Mouse (Mus musculus): ENCODE measurements around the gene Mrpl36. TPM values are rescaled to one million over a fixed set of nuclear protein-coding genes. Genes with fewer than 3 reads are reported as not detected.

Mrpl36 gene
- polyA plus RNA-seq, 1 experiment from 2014 or later: 93.4 TPM

GRCm38 (mm10) chr13:73347922-73348650, 19.8 kb downstream of the Mrpl36 start:
- no peak overlapping the region for H3K4me2 ChIP-seq (replicated peaks)
- ATAC-seq (ENCODE audit: low FRiP score, low read depth): no peak
- H3K9me3 ChIP-seq: no peaks in the 10 kb centered on the region
- no peaks in the 10 kb centered on the region for H3K4me1 ChIP-seq
- no peaks in the 10 kb centered on the region for H3K27me3 ChIP-seq (replicated peaks)
- no peak overlapping the region for H3K27ac ChIP-seq
- H3K4me3 ChIP-seq: no peak overlapping the region
- no peaks in the 10 kb centered on the region for H3K36me3 ChIP-seq
- H3K9ac ChIP-seq: no peak overlapping the region
- WGBS: 88% methylated on average over 7 of the region's 7 CpGs

GRCm38 (mm10) chr13:73350741-73351140, 22.4 kb downstream of the Mrpl36 start:
- H3K4me1 ChIP-seq: no peaks in the 10 kb centered on the region
- no peaks in the 10 kb centered on the region for H3K9me3 ChIP-seq
- no peak overlapping the region for H3K9ac ChIP-seq
- H3K4me3 ChIP-seq: no peak overlapping the region
- no peak for ATAC-seq (ENCODE audit: low FRiP score, low read depth)
- WGBS: 87% methylated on average over 9 of the region's 9 CpGs
- no peaks in the 10 kb centered on the region for H3K27me3 ChIP-seq (replicated peaks)
- H3K27ac ChIP-seq: no peak overlapping the region
- H3K4me2 ChIP-seq (replicated peaks): no peak overlapping the region
- no peaks in the 10 kb centered on the region for H3K36me3 ChIP-seq

GRCm38 (mm10) chr13:73351910-73352309, 23.6 kb downstream of the Mrpl36 start:
- Histone ChIP-seq H3K27ac (no peak overlapping the region), H3K36me3 (no peaks in the 10 kb centered on the region), H3K9ac (no peak overlapping the region), H3K4me2 (replicated peaks) (no peak overlapping the region), H3K27me3 (replicated peaks) (no peaks in the 10 kb centered on the region), H3K4me1 (no peaks in the 10 kb centered on the region), H3K4me3 (no peak overlapping the region), H3K9me3 (no peaks in the 10 kb centered on the region)
- no peak for ATAC-seq (ENCODE audit: low FRiP score, low read depth)
- 74% methylated on average over 3 of the region's 3 CpGs for WGBS

GRCm38 (mm10) chr13:73352491-73352890, 24.2 kb downstream of the Mrpl36 start:
- H3K27ac ChIP-seq: no peak overlapping the region

DNA sequence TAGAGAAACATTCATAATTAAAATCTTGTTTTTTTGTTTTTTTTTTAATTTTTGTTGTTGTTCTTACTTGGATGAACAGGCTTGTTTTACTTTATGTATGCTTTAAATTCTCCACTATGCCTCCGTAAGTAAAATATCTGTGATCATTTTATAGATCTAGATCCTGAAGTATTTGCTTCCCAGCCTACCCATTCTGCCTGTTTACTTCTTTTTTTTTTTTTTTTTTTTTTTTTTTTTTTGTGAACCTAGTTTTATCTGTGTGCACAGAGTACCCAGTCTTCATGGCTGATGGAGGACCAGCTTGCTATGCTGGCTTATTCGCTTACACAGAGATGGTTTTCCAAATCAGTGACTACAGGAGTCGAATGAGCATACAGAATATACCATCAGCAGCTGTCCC, 28.8 kb downstream of the Mrpl36 start:
- no peaks in the 10 kb centered on the region for H3K4me1 ChIP-seq
- H3K27me3 ChIP-seq (replicated peaks): no peaks in the 10 kb centered on the region
- ATAC-seq (ENCODE audit: low FRiP score, low read depth): no peak
- no peaks in the 10 kb centered on the region for H3K9me3 ChIP-seq
- H3K4me3 ChIP-seq: no peak overlapping the region
- no peaks in the 10 kb centered on the region for H3K36me3 ChIP-seq
- 84% methylated on average over 3 of the region's 3 CpGs for WGBS
- H3K9ac ChIP-seq: no peak overlapping the region
- H3K4me2 ChIP-seq (replicated peaks): no peak overlapping the region
- no peak overlapping the region for H3K27ac ChIP-seq

More at GRCm38 (mm10) chr13:73352491-73352890, 24.2 kb downstream of the Mrpl36 start:
- no peak overlapping the region for H3K4me3 ChIP-seq
- no peak for ATAC-seq (ENCODE audit: low FRiP score, low read depth)
- H3K27me3 ChIP-seq (replicated peaks): no peaks in the 10 kb centered on the region
- no peak overlapping the region for H3K9ac ChIP-seq
- no peaks in the 10 kb centered on the region for H3K36me3 ChIP-seq
- H3K4me2 ChIP-seq (replicated peaks): no peak overlapping the region
- H3K4me1 ChIP-seq: no peaks in the 10 kb centered on the region
- H3K9me3 ChIP-seq: no peaks in the 10 kb centered on the region

GRCm38 (mm10) chr13:73373367-73373766, 45.1 kb downstream of the Mrpl36 start:
- Histone ChIP-seq H3K36me3 (no peaks in the 10 kb centered on the region), H3K27me3 (replicated peaks) (no peaks in the 10 kb centered on the region), H3K4me1 (no peaks in the 10 kb centered on the region), H3K9me3 (no peaks in the 10 kb centered on the region), H3K4me2 (replicated peaks) (no peak overlapping the region), H3K27ac (no peak overlapping the region), H3K9ac (no peak overlapping the region), H3K4me3 (no peak overlapping the region)
- ATAC-seq (ENCODE audit: low FRiP score, low read depth): no peak
- WGBS: 83% methylated on average over 4 of the region's 4 CpGs

- Histone ChIP-seq H3K4me2 (replicated peaks) (no peak overlapping the region), H3K9me3 (no peaks in the 10 kb centered on the region), H3K27me3 (replicated peaks) (no peaks in the 10 kb centered on the region), H3K4me3 (no peak overlapping the region), H3K4me1 (no peaks in the 10 kb centered on the region), H3K36me3 (no peaks in the 10 kb centered on the region), H3K9ac (no peak overlapping the region), H3K27ac (no peak overlapping the region)
- 62% methylated on average over 2 of the region's 2 CpGs for WGBS
- ATAC-seq (ENCODE audit: low FRiP score, low read depth): no peak
Observed at GRCm38 (mm10) chr13:73374612-73375011, 46.3 kb downstream of the Mrpl36 start.

DNA sequence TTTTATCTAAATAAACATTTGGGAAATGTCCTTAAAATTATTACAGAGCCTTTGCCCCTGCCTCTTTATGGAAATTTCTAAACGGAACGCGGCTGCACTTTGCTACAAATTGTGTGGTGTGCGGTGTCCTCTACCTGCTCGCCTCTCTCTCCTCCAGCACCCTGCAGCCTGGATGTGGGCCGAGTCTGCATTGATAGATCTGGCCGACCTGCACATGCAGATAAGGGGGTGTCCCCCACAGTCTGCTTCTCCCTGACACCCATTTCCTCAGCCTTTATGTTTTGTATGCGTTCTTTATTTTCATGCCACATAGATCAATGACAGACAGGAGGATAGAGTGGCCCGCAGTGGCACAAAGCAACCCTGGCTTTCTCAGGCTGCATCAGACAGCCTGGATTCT, 49.3 kb downstream of the Mrpl36 start:
- Histone ChIP-seq H3K27me3 (replicated peaks) (no peaks in the 10 kb centered on the region), H3K9me3 (no peaks in the 10 kb centered on the region), H3K9ac (no peak overlapping the region), H3K4me1 (no peaks in the 10 kb centered on the region), H3K4me2 (replicated peaks) (no peak overlapping the region), H3K27ac (no peak overlapping the region), H3K36me3 (no peaks in the 10 kb centered on the region), H3K4me3 (no peak overlapping the region)
- ATAC-seq (ENCODE audit: low FRiP score, low read depth): no peak
- WGBS: 81% methylated on average over 9 of the region's 9 CpGs

Other genes with a start within 250 kb of the Mrpl36 start
- 2.8 TPM in 2 replicates for gene Irx4, start 68.0 kb upstream of the Mrpl36 start, polyA plus RNA-seq (2016; fragmentation: Nextera tagmentation; extraction: Ambion mirVana)
- 299 and 311 TPM in 2 replicates for gene Ndufs6, start within 50 bp of the Mrpl36 start, polyA plus RNA-seq (2016; fragmentation: Nextera tagmentation; extraction: Ambion mirVana)
- 59.0 and 60.4 TPM in 2 replicates for gene Lpcat1, start 138.7 kb downstream of the Mrpl36 start, polyA plus RNA-seq (2016; fragmentation: Nextera tagmentation; extraction: Ambion mirVana)
- gene Slc6a3, start 208.2 kb downstream of the Mrpl36 start, polyA plus RNA-seq (2016; fragmentation: Nextera tagmentation; extraction: Ambion mirVana): 0.06 and 0.17 TPM in 2 replicates

Measured in neural tube, embryonic 12.5 days (tissue).